Mouse (Mus musculus): ENCODE data around the gene Cfap299.

GRCm38 (mm10) chr5:98402165-98402564 lies 73.1 kb downstream of the Cfap299 start:
- no peak for TF ChIP-seq TAL1 (IDR thresholded peaks at IDR 0.05; ENCODE audit: low read length)
- TF ChIP-seq GATA1 (IDR thresholded peaks at IDR 0.05; ENCODE audit: low read length) = no peak
